Mouse (Mus musculus) heart, adult 2 months (tissue): ENCODE measurements at regions not wholly inside any gene's neighbourhood (a gene's known extent, or its start where the extent isn't known, plus 50 kb on each side); places are given as distances from the start of the nearest gene placed in this dataset.

Experiments used
- DNase-seq, 2 experiments: peaks; one replicate each; pipeline ENCODE4 v3.0.0; 2021
- H3K27ac ChIP-seq: fragments of 200-600 bp; 2 replicates; pipeline ENCODE4 v1.8.1; 2022
- H3K27me3 ChIP-seq: fragments of 200-500 bp; 2 replicates; pipeline ENCODE4 v1.6.1; 2012; ENCODE audit warnings: mild to moderate bottlenecking, low read length, inconsistent platforms, mixed read lengths; ENCODE audit not compliant: control insufficient read depth, insufficient read depth
- H3K36me3 ChIP-seq: fragments of 200-500 bp; 2 replicates; pipeline ENCODE4 v1.6.1; 2012; ENCODE audit warnings: low read length, inconsistent platforms; ENCODE audit not compliant: control insufficient read depth, insufficient read depth
- H3K4me1 ChIP-seq: fragments of 200-500 bp; 2 replicates; pipeline ENCODE4 v1.6.1; 2011; ENCODE audit warnings: low read length; ENCODE audit not compliant: control insufficient read depth, insufficient read depth
- H3K4me3 ChIP-seq: fragments of 200-600 bp; 2 replicates; pipeline ENCODE4 v1.8.1; 2022
- H3K79me2 ChIP-seq: fragments of 200-500 bp; replicated peaks from 2 replicates; pipeline ENCODE4 v1.6.1; 2012; ENCODE audit warnings: mild to moderate bottlenecking, inconsistent platforms, low read length, moderate library complexity, mixed read lengths; ENCODE audit not compliant: control insufficient read depth, insufficient read depth
- H3K9ac ChIP-seq: fragments of 200-500 bp; 2 replicates; pipeline ENCODE4 v1.6.1; 2012; ENCODE audit warnings: low read depth, mild to moderate bottlenecking, control low read depth, inconsistent platforms, low read length, mixed read lengths
- CTCF ChIP-seq: fragments of 200-600 bp; IDR thresholded peaks from 2 replicates; pipeline ENCODE4 v1.8.1; 2022; ENCODE audit warnings: antibody characterized with exemption, mild to moderate bottlenecking, moderate library complexity
- EP300 ChIP-seq: fragments of 200-500 bp; IDR thresholded peaks from 2 replicates; pipeline ENCODE4 v1.6.1; 2011; ENCODE audit warnings: low read depth, low read length, control low read depth; ENCODE audit not compliant: insufficient read depth
- POLR2A ChIP-seq: fragments of 200-500 bp; IDR thresholded peaks from 2 replicates; pipeline ENCODE4 v1.6.1; 2011; ENCODE audit warnings: mild to moderate bottlenecking, low read depth, low read length, control low read depth; ENCODE audit not compliant: insufficient read depth
- WGBS: fragments of 180-500 bp; shearing (Covaris S2); methylation state at CpG from one replicate; pipeline ENCODE4 v1.1.7; 2018; 5-methylcytosine and 5-hydroxymethylcytosine counted together
- intact Hi-C: fragments of 180-260 bp; cut with DNase I; formaldehyde crosslinking; loops from one replicate; pipeline ENCODE4 v1.15.1; 2025

GRCm38 (mm10) chr13:29110127-29110526 lies 156.6 kb upstream of the Sox4 start:
- Histone ChIP-seq H3K27ac (no peak overlapping the region), H3K36me3 (no peaks in the 10 kb centered on the region), H3K4me1 (no peaks in the 10 kb centered on the region), H3K27me3 (no peaks in the 10 kb centered on the region), H3K9ac (no peak overlapping the region), H3K4me3 (no peak overlapping the region), H3K79me2 (no peaks in the 10 kb centered on the region)
- TF ChIP-seq POLR2A (no peak), CTCF (no peak), EP300 (no peak)
- intact Hi-C loops: no loop called here
- WGBS: 75% methylated on average over 5 of the region's 5 CpGs
- peak; percentile 31 to 36 for DNase-seq

GRCm38 (mm10) chr13:29109064-29109856 lies 155.7 kb upstream of the Sox4 start:
- no peak overlapping the region for H3K9ac ChIP-seq
- H3K36me3 ChIP-seq: no peaks in the 10 kb centered on the region
- H3K4me3 ChIP-seq: no peak overlapping the region
- no peak for DNase-seq
- H3K4me1 ChIP-seq: no peaks in the 10 kb centered on the region
- 81% methylated on average over 18 of the region's 18 CpGs for whole genome bisulfite sequencing
- no peak overlapping the region for H3K27ac ChIP-seq
- H3K27me3 ChIP-seq: no peaks in the 10 kb centered on the region
- TF ChIP-seq CTCF (no peak), EP300 (no peak), POLR2A (no peak)
- intact Hi-C loops: no loop called here
- H3K79me2 ChIP-seq: no peaks in the 10 kb centered on the region

GRCm38 (mm10) chr13:29108214-29108613 lies 154.7 kb upstream of the Sox4 start:
- no peak overlapping the region for H3K9ac ChIP-seq
- WGBS: 94% methylated on average over 6 of the region's 6 CpGs
- H3K27ac ChIP-seq: no peak overlapping the region
- DNase-seq: no peak
- no peaks in the 10 kb centered on the region for H3K79me2 ChIP-seq
- intact Hi-C loops: no loop called here
- no peak for TF ChIP-seq CTCF
- TF ChIP-seq POLR2A: no peak
- no peaks in the 10 kb centered on the region for H3K36me3 ChIP-seq
- no peaks in the 10 kb centered on the region for H3K27me3 ChIP-seq
- H3K4me3 ChIP-seq: no peak overlapping the region
- no peaks in the 10 kb centered on the region for H3K4me1 ChIP-seq

GRCm38 (mm10) chr13:29092166-29092565 lies 138.7 kb upstream of the Sox4 start:
- no peak overlapping the region for H3K9ac ChIP-seq
- no peaks in the 10 kb centered on the region for H3K27me3 ChIP-seq
- H3K27ac ChIP-seq: no peak overlapping the region
- intact Hi-C loops: no loop called here
- no peak for DNase-seq
- no peaks in the 10 kb centered on the region for H3K36me3 ChIP-seq
- TF ChIP-seq CTCF (no peak), POLR2A (no peak), EP300 (no peak)
- no peak overlapping the region for H3K4me3 ChIP-seq
- WGBS: 86% methylated on average over 5 of the region's 5 CpGs
- no peaks in the 10 kb centered on the region for H3K79me2 ChIP-seq
- no peaks in the 10 kb centered on the region for H3K4me1 ChIP-seq

- Histone ChIP-seq H3K4me3 (no peak overlapping the region), H3K27ac (no peak overlapping the region), H3K4me1 (no peaks in the 10 kb centered on the region), H3K79me2 (no peaks in the 10 kb centered on the region), H3K27me3 (no peaks in the 10 kb centered on the region), H3K9ac (no peak overlapping the region), H3K36me3 (no peaks in the 10 kb centered on the region)
- no peak for DNase-seq
- TF ChIP-seq CTCF (no peak), POLR2A (no peak), EP300 (no peak)
- 86% methylated on average over 5 of the region's 5 CpGs for WGBS
- intact Hi-C loops: no loop called here
Observed at GRCm38 (mm10) chr13:29086854-29087253, 133.3 kb upstream of the Sox4 start.

- no peak for DNase-seq
- Histone ChIP-seq H3K79me2 (no peaks in the 10 kb centered on the region), H3K27me3 (no peaks in the 10 kb centered on the region), H3K27ac (no peak overlapping the region), H3K4me1 (no peaks in the 10 kb centered on the region), H3K4me3 (no peak overlapping the region), H3K36me3 (no peaks in the 10 kb centered on the region), H3K9ac (no peak overlapping the region)
- WGBS: 35% methylated on average over 2 of the region's 2 CpGs
- no peak for TF ChIP-seq CTCF
- intact Hi-C loops: no loop called here
Observed at GRCm38 (mm10) chr13:29081064-29081463, 127.6 kb upstream of the Sox4 start.

GRCm38 (mm10) chr13:29079841-29080240 lies 126.3 kb upstream of the Sox4 start:
- no peak for DNase-seq
- Histone ChIP-seq H3K4me3 (no peak overlapping the region), H3K4me1 (no peaks in the 10 kb centered on the region), H3K9ac (no peak overlapping the region), H3K79me2 (no peaks in the 10 kb centered on the region), H3K36me3 (no peaks in the 10 kb centered on the region), H3K27me3 (no peaks in the 10 kb centered on the region), H3K27ac (no peak overlapping the region)
- TF ChIP-seq EP300 (no peak), POLR2A (no peak), CTCF (no peak)
- WGBS: 92% methylated on average over 10 of the region's 10 CpGs
- intact Hi-C loops: no loop called here
